Mouse (Mus musculus) olfactory bulb, adult 2 months (tissue): ENCODE measurements around the gene Rhbdl1. TPM values are rescaled to one million over a fixed set of nuclear protein-coding genes. Genes with fewer than 3 reads are reported as not detected.

Source experiments
- H3K27ac ChIP-seq: fragments of 200-500 bp; 2 replicates; pipeline ENCODE4 v1.5.1; 2012; ENCODE audit warnings: low read depth, low read length; ENCODE audit not compliant: insufficient read depth
- H3K4me1 ChIP-seq: fragments of 200-500 bp; 2 replicates; pipeline ENCODE4 v1.6.1; 2012; ENCODE audit warnings: low read length; ENCODE audit not compliant: control insufficient read depth, insufficient read depth
- H3K4me3 ChIP-seq: fragments of 200-500 bp; 2 replicates; pipeline ENCODE4 v1.5.1; 2012; ENCODE audit warnings: mild to moderate bottlenecking, low read depth, low read length, moderate library complexity; ENCODE audit not compliant: insufficient read depth
- CTCF ChIP-seq: fragments of 200-500 bp; IDR thresholded peaks from 2 replicates; pipeline ENCODE4 v1.5.1; 2012; ENCODE audit warnings: low read depth, mild to moderate bottlenecking, low read length, moderate library complexity; ENCODE audit not compliant: insufficient read depth
- POLR2A ChIP-seq: fragments of 200-500 bp; IDR thresholded peaks from 2 replicates; pipeline ENCODE4 v1.6.1; 2012; ENCODE audit warnings: mild to moderate bottlenecking, low read depth, low read length, moderate library complexity; ENCODE audit not compliant: insufficient read depth
- WGBS: fragments of 180-500 bp; shearing (Covaris S2); methylation state at CpG from one replicate; pipeline ENCODE4 v1.1.7; 2018; 5-methylcytosine and 5-hydroxymethylcytosine counted together
- polyA plus RNA-seq: library from polyadenylated mRNA; stranded (reverse); fragments of >200 nt; gene quantifications from 2 replicates; pipeline ENCODE4 v1.2.4, GENCODE M21; 2012; ENCODE audit warnings: low replicate concordance; ENCODE audit not compliant: missing spikeins, insufficient read depth, insufficient read length

Rhbdl1 gene
- not detected in 2 replicates for polyA plus RNA-seq

DNA sequence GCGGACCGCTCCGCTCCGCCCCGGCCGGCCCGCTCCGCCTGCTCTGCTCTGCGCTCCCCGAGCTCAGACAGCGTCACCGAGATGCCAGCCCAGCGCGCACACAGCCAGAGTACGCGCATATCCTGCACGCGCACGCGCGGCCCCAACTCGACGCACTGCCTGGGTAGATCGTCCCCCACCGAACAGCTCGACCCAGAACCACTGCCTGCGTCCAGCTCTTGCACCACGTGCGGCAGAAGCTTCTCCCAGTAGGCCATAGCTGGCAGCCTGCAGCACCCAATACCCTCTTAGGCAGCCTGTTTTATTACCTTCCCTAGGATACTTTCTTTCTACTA, at the start of gene Rhbdl1:
Gene Rhbdl1 (minus strand): TSS at position 220 of the 335 bp plus-strand sequence.
- TF ChIP-seq CTCF (no peak), POLR2A (peak; percentile 57)
- Histone ChIP-seq H3K27ac (peak within 1 kb of the TSS; percentile 74), H3K4me3 (peak within 1 kb of the TSS; percentile 58), H3K4me1 (peaks cover 48% of the 10 kb centered on the region)
- 2% methylated on average over 29 of the region's 29 CpGs for WGBS

DNA sequence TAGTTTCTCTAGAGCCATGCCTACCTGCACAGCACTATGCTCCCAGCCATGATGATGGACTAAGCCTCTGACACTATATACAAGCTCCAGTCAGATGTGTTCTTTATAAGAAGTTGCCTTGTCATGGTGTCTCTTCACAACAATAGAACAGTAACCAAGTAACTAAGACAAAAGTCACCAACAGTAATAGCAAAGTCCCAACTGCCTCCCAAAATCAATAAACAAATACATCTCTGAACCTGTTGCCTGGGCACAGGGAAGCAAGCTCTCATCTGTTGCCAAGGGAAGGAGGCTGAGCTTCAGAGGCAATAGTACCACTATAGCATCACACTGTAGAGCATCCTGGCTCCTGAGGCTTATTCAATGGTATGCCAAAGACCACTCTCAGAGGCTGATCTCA, 49.7 kb upstream of the Rhbdl1 start:
- Histone ChIP-seq H3K27ac (no peak overlapping the region), H3K4me3 (no peak overlapping the region), H3K4me1 (0 out of 2 replicates have a peak, but pooled peaks cover 2% of the 10 kb centered on the region)
- TF ChIP-seq CTCF (no peak), POLR2A (no peak)

DNA sequence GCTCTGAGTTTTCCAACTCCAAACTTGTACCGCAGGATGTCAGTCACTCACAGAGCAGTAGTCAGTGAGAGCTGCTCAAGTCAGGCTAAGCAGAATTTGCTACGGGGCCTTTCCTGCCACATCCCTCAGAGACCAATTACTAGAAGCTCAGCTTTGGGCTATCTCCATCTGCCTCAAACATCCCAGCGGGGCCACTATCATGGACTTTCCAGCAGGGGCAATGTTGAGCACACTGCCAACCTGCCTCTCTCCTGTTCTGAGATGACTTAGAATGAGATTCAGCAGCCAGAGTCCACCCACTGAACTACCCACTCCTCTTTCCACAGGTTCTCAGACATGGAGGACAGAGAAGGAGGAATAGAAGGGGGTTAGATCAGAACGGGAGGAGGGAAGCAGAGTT, 48.5 kb upstream of the Rhbdl1 start:
- 67% methylated on average over 4 of the region's 4 CpGs for WGBS
- no peak overlapping the region for H3K4me3 ChIP-seq
- TF ChIP-seq POLR2A, result no peak
- no peak for TF ChIP-seq CTCF
- 0 out of 2 replicates have a peak, but pooled peaks cover 2% of the 10 kb centered on the region for H3K4me1 ChIP-seq
- no peak overlapping the region for H3K27ac ChIP-seq

- WGBS, result 92% methylated on average over 3 of the region's 3 CpGs
- no peak overlapping the region for H3K4me3 ChIP-seq
- peaks cover 8% of the 10 kb centered on the region; the same call in 1 of the 2 replicates for H3K4me1 ChIP-seq
- no peak for TF ChIP-seq CTCF
- no peak for TF ChIP-seq POLR2A
- H3K27ac ChIP-seq, result no peak overlapping the region
Observed at GRCm38 (mm10) chr17:25883824-25884223, 46.7 kb upstream of the Rhbdl1 start.

GRCm38 (mm10) chr17:25883268-25883667, 46.2 kb upstream of the Rhbdl1 start:
- H3K4me1 ChIP-seq, result peaks cover 11% of the 10 kb centered on the region; the same call in 1 of the 2 replicates
- H3K27ac ChIP-seq, result no peak overlapping the region
- H3K4me3 ChIP-seq, result no peak overlapping the region
- TF ChIP-seq POLR2A, result no peak
- no peak for TF ChIP-seq CTCF
- WGBS, result 73% methylated on average over 8 of the region's 8 CpGs

- TF ChIP-seq POLR2A (no peak), CTCF (no peak)
- Histone ChIP-seq H3K4me1 (peaks cover 12% of the 10 kb centered on the region), H3K4me3 (no peak overlapping the region), H3K27ac (no peak overlapping the region)
- WGBS, result 65% methylated on average over 5 of the region's 5 CpGs
Observed at GRCm38 (mm10) chr17:25882306-25882705, 45.2 kb upstream of the Rhbdl1 start.

- H3K4me1 ChIP-seq, result peaks cover 18% of the 10 kb centered on the region
- H3K27ac ChIP-seq, result no peak overlapping the region
- TF ChIP-seq CTCF (no peak), POLR2A (no peak)
- WGBS, result 56% methylated on average over 4 of the region's 4 CpGs
- no peak overlapping the region for H3K4me3 ChIP-seq
Observed at GRCm38 (mm10) chr17:25881691-25882090, 44.6 kb upstream of the Rhbdl1 start.

DNA sequence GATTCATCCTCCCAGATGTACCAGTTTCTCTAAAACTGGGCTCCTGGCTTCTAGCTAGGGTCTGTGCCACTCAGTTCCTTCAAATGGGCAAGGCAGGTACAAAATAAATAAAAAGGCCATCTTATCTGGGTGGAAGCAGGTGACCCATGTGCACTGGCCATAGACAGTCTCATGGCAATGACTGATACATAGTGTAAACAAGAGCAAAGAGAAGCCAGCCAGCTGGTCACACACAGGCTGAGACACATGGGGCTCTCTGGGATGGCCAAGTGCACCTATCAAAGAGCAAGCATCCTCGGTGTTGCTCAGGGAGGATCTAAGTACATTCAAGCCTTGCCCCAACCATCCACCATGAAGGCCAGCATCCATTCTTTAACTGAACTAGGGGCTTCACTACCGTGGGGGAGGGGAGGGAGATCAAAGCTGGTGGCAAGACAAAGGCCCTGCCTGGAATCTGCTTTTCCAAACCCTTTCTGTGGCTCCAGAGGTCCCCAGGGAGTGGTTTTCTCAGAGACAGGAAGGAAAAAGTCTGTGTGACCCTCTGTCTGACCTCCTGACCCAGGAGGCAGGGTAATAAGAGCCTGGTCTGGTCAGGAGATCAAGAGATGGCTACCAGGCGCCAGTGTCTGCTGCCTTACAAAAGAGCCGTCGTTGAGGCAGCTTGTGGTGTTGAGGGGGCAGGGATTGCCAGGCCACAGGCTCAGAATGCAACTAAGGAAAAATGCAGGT, 44.0 kb upstream of the Rhbdl1 start:
- Histone ChIP-seq H3K4me3 (no peak overlapping the region), H3K4me1 (peaks cover 24% of the 10 kb centered on the region), H3K27ac (no peak overlapping the region)
- WGBS, result 26% methylated on average over 5 of the region's 5 CpGs
- no peak for TF ChIP-seq POLR2A
- no peak for TF ChIP-seq CTCF

- TF ChIP-seq POLR2A (no peak), CTCF (no peak)
- no peak within 1 kb of the TSS for H3K27ac ChIP-seq
- no peak within 1 kb of the TSS for H3K4me3 ChIP-seq
- peaks cover 27% of the 10 kb centered on the region for H3K4me1 ChIP-seq
- WGBS, result 37% methylated on average over 5 of the region's 5 CpGs
Observed at GRCm38 (mm10) chr17:25880196-25880910, 43.3 kb upstream of the Rhbdl1 start, which contains the start of gene Wfikkn1. Gene Wfikkn1 (minus strand): TSS chr17:25880858.
